Mouse (Mus musculus) hindbrain, embryonic 10.5 days (tissue): ENCODE data around the gene Cd164l2. TPM values are rescaled to one million over a fixed set of nuclear protein-coding genes. Genes with fewer than 3 reads are reported as not detected.

Experiments used
- DNase-seq: peaks from one replicate; pipeline ENCODE4 v3.0.0-alpha.2; 2017; ENCODE audit warnings: low spot score
- H3K27ac ChIP-seq: fragments of 300-500 bp; sonication (generic); 2 replicates; pipeline ENCODE4 v1.5.1; 2016; ENCODE audit warnings: mild to moderate bottlenecking, moderate library complexity
- H3K27me3 ChIP-seq: fragments of 300-500 bp; sonication (generic); 2 replicates; pipeline ENCODE4 v1.6.1; 2016; ENCODE audit warnings: mild to moderate bottlenecking; ENCODE audit not compliant: poor library complexity, insufficient read depth, severe bottlenecking
- H3K36me3 ChIP-seq: fragments of 300-500 bp; sonication (generic); 2 replicates; pipeline ENCODE4 v1.6.1; 2016; ENCODE audit warnings: mild to moderate bottlenecking, moderate library complexity
- H3K4me1 ChIP-seq: fragments of 300-500 bp; sonication (generic); replicated peaks from 2 replicates; pipeline ENCODE4 v1.6.1; 2016; ENCODE audit warnings: mild to moderate bottlenecking
- H3K4me3 ChIP-seq: fragments of 300-500 bp; sonication (generic); 2 replicates; pipeline ENCODE4 v1.5.1; 2016; ENCODE audit warnings: mild to moderate bottlenecking, moderate library complexity
- H3K9me3 ChIP-seq: fragments of 300-500 bp; sonication (generic); 2 replicates; pipeline ENCODE4 v1.6.1; 2016; ENCODE audit warnings: mild to moderate bottlenecking, moderate library complexity
- WGBS: fragments of 180-500 bp; shearing (Covaris S2); methylation state at CpG from one replicate; pipeline ENCODE4 v1.1.7; 2016; 5-methylcytosine and 5-hydroxymethylcytosine counted together
- polyA plus RNA-seq: library from polyadenylated mRNA; unstranded; fragments of >200 nt; fragmentation: Nextera tagmentation; extraction: Ambion mirVana; gene quantifications from 2 replicates; pipeline ENCODE4 v1.2.1, GENCODE M21; 2016

Cd164l2 gene
- polyA plus RNA-seq: 1.1 and 2.2 TPM in 2 replicates

- Histone ChIP-seq H3K27me3 (peaks cover 93% of the 10 kb centered on the region), H3K27ac (peak within 1 kb of the TSS; percentile 76)
- WGBS: 2% methylated on average over 52 of the region's 52 CpGs
Measured at GRCm38 (mm10) chr4:133211751-133212561, at the start of gene Cd164l2, which contains the start of gene Gpr3. Gene Cd164l2, plus strand, starts transcription at chr4:133212131. Gene Gpr3, minus strand, starts transcription at chr4:133212536.

GRCm38 (mm10) chr4:133162196-133162595 lies 49.7 kb upstream of the Cd164l2 start:
- Histone ChIP-seq H3K27ac (no peak overlapping the region), H3K27me3 (peaks cover 46% of the 10 kb centered on the region), H3K9me3 (no peaks in the 10 kb centered on the region), H3K4me1 (peaks cover 19% of the 10 kb centered on the region), H3K4me3 (no peak overlapping the region), H3K36me3 (0 out of 2 replicates have a peak, but pooled peaks cover 16% of the 10 kb centered on the region)
- no peak for DNase-seq
- 82% methylated on average over 6 of the region's 6 CpGs for WGBS

More at GRCm38 (mm10) chr4:133211751-133212561, at the start of gene Cd164l2, which contains the start of gene Gpr3:
- Histone ChIP-seq H3K4me1 (peaks cover 33% of the 10 kb centered on the region), H3K36me3 (no peaks in the 10 kb centered on the region), H3K9me3 (no peaks in the 10 kb centered on the region), H3K4me3 (peak within 1 kb of the TSS; percentile 79)
- no peak for DNase-seq

GRCm38 (mm10) chr4:133166773-133167172 lies 45.2 kb upstream of the Cd164l2 start:
- H3K36me3 ChIP-seq: peaks cover 19% of the 10 kb centered on the region; the same call in 1 of the 2 replicates
- H3K27me3 ChIP-seq: peaks cover 14% of the 10 kb centered on the region
- H3K4me1 ChIP-seq: 0 out of 2 replicates have a peak, but pooled peaks cover 4% of the 10 kb centered on the region
- H3K9me3 ChIP-seq: no peaks in the 10 kb centered on the region
- no peak overlapping the region for H3K4me3 ChIP-seq
- no peak overlapping the region for H3K27ac ChIP-seq
- 94% methylated on average over 9 of the region's 9 CpGs for WGBS
- DNase-seq: no peak

GRCm38 (mm10) chr4:133169237-133170055 lies 42.5 kb upstream of the Cd164l2 start:
- H3K9me3 ChIP-seq: no peaks in the 10 kb centered on the region
- no peak for DNase-seq
- no peaks in the 10 kb centered on the region for H3K27me3 ChIP-seq
- 88% methylated on average over 10 of the region's 10 CpGs for WGBS
- H3K36me3 ChIP-seq: peaks cover 20% of the 10 kb centered on the region; the same call in 1 of the 2 replicates
- no peak overlapping the region for H3K27ac ChIP-seq
- 0 out of 2 replicates have a peak, but pooled peaks cover 8% of the 10 kb centered on the region for H3K4me1 ChIP-seq
- no peak overlapping the region for H3K4me3 ChIP-seq

GRCm38 (mm10) chr4:133170056-133170524 lies 41.8 kb upstream of the Cd164l2 start:
- Histone ChIP-seq H3K36me3 (peaks cover 17% of the 10 kb centered on the region; the same call in 1 of the 2 replicates), H3K9me3 (no peaks in the 10 kb centered on the region), H3K4me1 (0 out of 2 replicates have a peak, but pooled peaks cover 8% of the 10 kb centered on the region), H3K4me3 (no peak overlapping the region), H3K27ac (no peak overlapping the region), H3K27me3 (no peaks in the 10 kb centered on the region)
- WGBS: 91% methylated on average over 3 of the region's 3 CpGs
- DNase-seq: no peak

GRCm38 (mm10) chr4:133170616-133171015 lies 41.3 kb upstream of the Cd164l2 start:
- Histone ChIP-seq H3K4me1 (peaks cover 12% of the 10 kb centered on the region), H3K4me3 (no peak overlapping the region), H3K27ac (no peak overlapping the region), H3K36me3 (peaks cover 14% of the 10 kb centered on the region; the same call in 1 of the 2 replicates), H3K27me3 (no peaks in the 10 kb centered on the region), H3K9me3 (no peaks in the 10 kb centered on the region)
- DNase-seq: no peak

GRCm38 (mm10) chr4:133172451-133172850 lies 39.5 kb upstream of the Cd164l2 start:
- Histone ChIP-seq H3K27ac (no peak overlapping the region), H3K36me3 (peaks cover 19% of the 10 kb centered on the region), H3K27me3 (no peaks in the 10 kb centered on the region), H3K4me3 (no peak overlapping the region), H3K9me3 (no peaks in the 10 kb centered on the region), H3K4me1 (peaks cover 29% of the 10 kb centered on the region)
- DNase-seq: no peak
- WGBS: 94% methylated on average over 4 of the region's 4 CpGs

GRCm38 (mm10) chr4:133174361-133174760 lies 37.6 kb upstream of the Cd164l2 start:
- no peaks in the 10 kb centered on the region for H3K27me3 ChIP-seq
- peaks cover 35% of the 10 kb centered on the region for H3K36me3 ChIP-seq
- H3K9me3 ChIP-seq: no peaks in the 10 kb centered on the region
- no peak overlapping the region for H3K4me3 ChIP-seq
- H3K4me1 ChIP-seq: peaks cover 31% of the 10 kb centered on the region
- no peak for DNase-seq
- 75% methylated on average over 4 of the region's 4 CpGs for WGBS
- H3K27ac ChIP-seq: no peak overlapping the region

- DNase-seq: no peak
- peaks cover 43% of the 10 kb centered on the region for H3K36me3 ChIP-seq
- no peaks in the 10 kb centered on the region for H3K27me3 ChIP-seq
- H3K27ac ChIP-seq: no peak overlapping the region
- H3K4me1 ChIP-seq: peaks cover 29% of the 10 kb centered on the region
- no peak overlapping the region for H3K4me3 ChIP-seq
- H3K9me3 ChIP-seq: no peaks in the 10 kb centered on the region
- WGBS: 82% methylated on average over 7 of the region's 7 CpGs
Measured at GRCm38 (mm10) chr4:133175274-133175673, 36.7 kb upstream of the Cd164l2 start.

- Histone ChIP-seq H3K9me3 (no peaks in the 10 kb centered on the region), H3K27ac (peak overlapping the region; percentile 50; the same call in 1 of the 2 replicates), H3K4me1 (peaks cover 29% of the 10 kb centered on the region), H3K36me3 (peaks cover 43% of the 10 kb centered on the region), H3K27me3 (no peaks in the 10 kb centered on the region), H3K4me3 (no peak overlapping the region)
- 70% methylated on average over 14 of the region's 14 CpGs for WGBS
- DNase-seq: no peak
Measured at GRCm38 (mm10) chr4:133175998-133176760, 35.8 kb upstream of the Cd164l2 start.

GRCm38 (mm10) chr4:133176761-133177403 lies 35.0 kb upstream of the Cd164l2 start:
- H3K4me1 ChIP-seq: peaks cover 29% of the 10 kb centered on the region
- peaks cover 39% of the 10 kb centered on the region for H3K36me3 ChIP-seq

More at GRCm38 (mm10) chr4:133176761-133177403, 35.0 kb upstream of the Cd164l2 start:
- Histone ChIP-seq H3K9me3 (no peaks in the 10 kb centered on the region), H3K27ac (peak overlapping the region; percentile 57; the same call in 1 of the 2 replicates), H3K27me3 (no peaks in the 10 kb centered on the region), H3K4me3 (no peak overlapping the region)
- 88% methylated on average over 18 of the region's 18 CpGs for WGBS
- DNase-seq: no peak
